Mouse (Mus musculus): ENCODE results near the gene Dctpp1. TPM values are rescaled to one million over a fixed set of nuclear protein-coding genes. Genes with fewer than 3 reads are reported as not detected.

Dctpp1 gene
- polyA plus RNA-seq, 1 experiment from 2014 or later, result 162 TPM

- no peaks in the 10 kb centered on the region for H3K27me3 ChIP-seq (replicated peaks)
- peak overlapping the region; percentile 98 for H3K4me3 ChIP-seq
- H3K4me1 ChIP-seq (replicated peaks), result peaks cover 38% of the 10 kb centered on the region
- no peaks in the 10 kb centered on the region for H3K9me3 ChIP-seq (replicated peaks)
- H3K36me3 ChIP-seq, result peaks cover 23% of the 10 kb centered on the region
- WGBS, result under 1% methylated on average over 51 of the region's 53 CpGs
- H3K4me2 ChIP-seq, result peak overlapping the region; percentile 99
- ATAC-seq (ENCODE audit: insufficient number of reproducible peaks, low FRiP score), result 0 out of 2 replicates have a peak, but pooled peaks have one; percentile 3
- peak overlapping the region; percentile 99 for H3K9ac ChIP-seq
- peak overlapping the region; percentile 92 for H3K27ac ChIP-seq (ENCODE audit: poor library complexity, severe bottlenecking)
These were observed 52.9 kb downstream of the Dctpp1 start for GRCm38 (mm10) chr7:127207374-127208294.

Other genes with a start within 250 kb of the Dctpp1 start
- 12.0 TPM in 2 replicates for gene Mvp, start 246.1 kb downstream of the Dctpp1 start, polyA plus RNA-seq (2016; fragmentation: Nextera tagmentation; extraction: Ambion mirVana)
- not detected in 2 replicates for gene Pagr1b, start 244.2 kb downstream of the Dctpp1 start, polyA plus RNA-seq (2016; fragmentation: Nextera tagmentation; extraction: Ambion mirVana)
- gene Pagr1a, start 243.4 kb downstream of the Dctpp1 start, polyA plus RNA-seq (2016; fragmentation: Nextera tagmentation; extraction: Ambion mirVana), result 19.3 and 31.4 TPM in 2 replicates
- 50.8 and 60.9 TPM in 2 replicates for gene Gm42742, start 239.6 kb downstream of the Dctpp1 start, polyA plus RNA-seq (2016; fragmentation: Nextera tagmentation; extraction: Ambion mirVana)
- 1.9 and 3.3 TPM in 2 replicates for gene Prrt2, start 239.5 kb downstream of the Dctpp1 start, polyA plus RNA-seq (2016; fragmentation: Nextera tagmentation; extraction: Ambion mirVana)
- 59.8 and 60.4 TPM in 2 replicates for gene Maz, start 233.7 kb downstream of the Dctpp1 start, polyA plus RNA-seq (2016; fragmentation: Nextera tagmentation; extraction: Ambion mirVana)
- gene Kif22, start 218.2 kb downstream of the Dctpp1 start, polyA plus RNA-seq (2016; fragmentation: Nextera tagmentation; extraction: Ambion mirVana), result 80.9 and 85.5 TPM in 2 replicates
- gene Zg16, start 173.4 kb downstream of the Dctpp1 start, polyA plus RNA-seq (2016; fragmentation: Nextera tagmentation; extraction: Ambion mirVana), result not detected in 2 replicates
- 0.54 and 1.3 TPM in 2 replicates for gene AI467606, start 169.3 kb downstream of the Dctpp1 start, polyA plus RNA-seq (2016; fragmentation: Nextera tagmentation; extraction: Ambion mirVana)
- 5.7 and 6.1 TPM in 2 replicates for gene Qprt, start 138.5 kb downstream of the Dctpp1 start, polyA plus RNA-seq (2016; fragmentation: Nextera tagmentation; extraction: Ambion mirVana)
- 0.17 and 0.31 TPM in 2 replicates for gene Spn, start 122.9 kb downstream of the Dctpp1 start, polyA plus RNA-seq (2016; fragmentation: Nextera tagmentation; extraction: Ambion mirVana)
- 50.5 and 51.5 TPM in 2 replicates for gene Cd2bp2, start 64.7 kb downstream of the Dctpp1 start, polyA plus RNA-seq (2016; fragmentation: Nextera tagmentation; extraction: Ambion mirVana)
- gene Tbc1d10b, start 52.2 kb downstream of the Dctpp1 start, polyA plus RNA-seq (2016; fragmentation: Nextera tagmentation; extraction: Ambion mirVana), result 29.2 and 32.3 TPM in 2 replicates
- 17.8 and 20.0 TPM in 2 replicates for gene Mylpf, start 51.8 kb downstream of the Dctpp1 start, polyA plus RNA-seq (2016; fragmentation: Nextera tagmentation; extraction: Ambion mirVana)
- gene Zfp553, start 27.6 kb downstream of the Dctpp1 start, polyA plus RNA-seq (2016; fragmentation: Nextera tagmentation; extraction: Ambion mirVana), result 23.8 and 25.3 TPM in 2 replicates
- gene Sept1, start 27.6 kb downstream of the Dctpp1 start, polyA plus RNA-seq (2016; fragmentation: Nextera tagmentation; extraction: Ambion mirVana), result 22.1 and 28.2 TPM in 2 replicates
- gene Zfp771, start 16.4 kb downstream of the Dctpp1 start, polyA plus RNA-seq (2016; fragmentation: Nextera tagmentation; extraction: Ambion mirVana), result 32.7 and 34.4 TPM in 2 replicates
- gene Sephs2, start 13.3 kb upstream of the Dctpp1 start, polyA plus RNA-seq (2016; fragmentation: Nextera tagmentation; extraction: Ambion mirVana), result 86.4 and 87.2 TPM in 2 replicates
- gene Itgal, start 35.6 kb upstream of the Dctpp1 start, polyA plus RNA-seq (2016; fragmentation: Nextera tagmentation; extraction: Ambion mirVana), result 1.0 and 1.1 TPM in 2 replicates
- gene Zfp768, start 84.9 kb upstream of the Dctpp1 start, polyA plus RNA-seq (2016; fragmentation: Nextera tagmentation; extraction: Ambion mirVana), result 19.1 and 19.8 TPM in 2 replicates
- 4.6 and 5.1 TPM in 2 replicates for gene Zfp747, start 115.3 kb upstream of the Dctpp1 start, polyA plus RNA-seq (2016; fragmentation: Nextera tagmentation; extraction: Ambion mirVana)
- 3.4 and 3.9 TPM in 2 replicates for gene 9130019O22Rik, start 126.5 kb upstream of the Dctpp1 start, polyA plus RNA-seq (2016; fragmentation: Nextera tagmentation; extraction: Ambion mirVana)
- gene E430018J23Rik, start 132.9 kb upstream of the Dctpp1 start, polyA plus RNA-seq (2016; fragmentation: Nextera tagmentation; extraction: Ambion mirVana), result 4.5 and 5.1 TPM in 2 replicates
- gene Zfp764, start 146.1 kb upstream of the Dctpp1 start, polyA plus RNA-seq (2016; fragmentation: Nextera tagmentation; extraction: Ambion mirVana), result 4.6 and 5.3 TPM in 2 replicates
- gene Zfp688, start 161.4 kb upstream of the Dctpp1 start, polyA plus RNA-seq (2016; fragmentation: Nextera tagmentation; extraction: Ambion mirVana), result 15.4 and 16.7 TPM in 2 replicates
- gene Zfp689, start 188.4 kb upstream of the Dctpp1 start, polyA plus RNA-seq (2016; fragmentation: Nextera tagmentation; extraction: Ambion mirVana), result 5.4 and 6.0 TPM in 2 replicates
- gene Prr14, start 198.9 kb upstream of the Dctpp1 start, polyA plus RNA-seq (2016; fragmentation: Nextera tagmentation; extraction: Ambion mirVana), result 33.8 and 35.2 TPM in 2 replicates
- 8.4 and 9.9 TPM in 2 replicates for gene Fbrs, start 218.5 kb upstream of the Dctpp1 start, polyA plus RNA-seq (2016; fragmentation: Nextera tagmentation; extraction: Ambion mirVana)